Mouse (Mus musculus): Measurements from ENCODE around the gene Olfr452. TPM values are rescaled to one million over a fixed set of nuclear protein-coding genes. Genes with fewer than 3 reads are reported as not detected.

The Olfr452 gene
- total RNA-seq (2014; fragmentation: Nextera tagmentation) (not detected in 2 replicates), total RNA-seq (2017) (0.27 TPM in 1 of 2 replicates, not detected in the other), polyA plus RNA-seq (2012) (not detected in 2 replicates)

DNA sequence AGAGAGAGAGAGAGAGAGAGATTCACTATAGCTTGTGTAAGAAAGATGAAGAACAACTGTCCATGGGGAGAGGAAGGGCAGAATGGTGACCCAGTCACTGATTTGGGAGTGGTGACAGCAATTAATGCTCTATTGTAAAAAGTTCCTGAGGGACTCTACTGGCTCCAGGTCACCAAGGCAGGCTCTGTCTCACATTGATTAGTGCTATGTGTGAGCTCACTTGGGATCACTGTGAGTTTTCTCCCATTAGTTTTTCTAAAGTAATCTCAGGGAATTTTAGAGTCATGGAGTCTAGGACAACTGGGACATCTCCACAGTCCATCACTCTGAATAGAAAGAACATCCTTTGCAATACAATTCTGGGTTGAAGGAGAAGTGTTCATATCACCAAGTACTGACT, at the start of gene Olfr452:
Gene Olfr452 (plus strand): TSS at position 301 of the 400 bp plus-strand sequence.
- no peak for ATAC-seq (ENCODE audit: extremely low read depth, insufficient number of reproducible peaks, low FRiP score, poor library complexity, severe bottlenecking)
- Histone ChIP-seq H3K9me3 (replicated peaks) (no peaks in the 10 kb centered on the region), H3K4me1 (ENCODE audit: insufficient read depth, low read depth, low read length) (no peaks in the 10 kb centered on the region), H3K36me3 (replicated peaks) (no peaks in the 10 kb centered on the region), H3K27me3 (ENCODE audit: insufficient read depth, low read length) (no peaks in the 10 kb centered on the region), H3K4me3 (ENCODE audit: low read depth, low read length) (no peak within 1 kb of the TSS)
- no peak for DNase-seq (ENCODE audit: low spot score)
- TF ChIP-seq GATA2 (IDR thresholded peaks at IDR 0.05; ENCODE audit: borderline replicate concordance, low read depth, low read length) (no peak), POLR2AphosphoS5 (IDR thresholded peaks at IDR 0.05; ENCODE audit: insufficient replicate concordance, low read depth, low read length) (no peak), GATA1 (IDR thresholded peaks at IDR 0.05; ENCODE audit: borderline replicate concordance, low read length) (no peak), CTCF (IDR thresholded peaks at IDR 0.05; ENCODE audit: low read depth, low read length) (no peak), TAL1 (conservative IDR thresholded peaks at IDR 0.05; ENCODE audit: low read depth, low read length) (no peak)

DNA sequence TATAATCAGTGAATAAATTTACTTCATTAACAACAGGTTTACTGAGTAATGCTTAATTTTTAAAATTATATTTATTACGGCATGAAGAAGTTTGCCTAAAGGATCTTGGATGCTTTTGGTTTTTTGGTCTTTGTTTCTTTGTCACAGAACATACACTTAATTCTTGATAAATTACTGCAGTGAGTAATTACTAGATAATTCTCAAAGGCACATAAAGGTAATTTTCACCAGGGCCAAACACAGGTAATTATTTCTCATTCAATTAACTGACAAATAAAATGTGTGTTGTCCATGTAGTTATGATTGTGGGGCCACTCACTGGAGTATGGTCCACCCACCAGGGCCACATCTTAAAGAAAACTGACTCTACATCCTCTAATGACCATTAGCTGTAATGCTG, 45.8 kb upstream of the Olfr452 start, which contains the start of gene Olfr453:
Gene Olfr453 (plus strand): TSS at position 301 of the 400 bp plus-strand sequence.
- TF ChIP-seq TAL1 (conservative IDR thresholded peaks at IDR 0.05; ENCODE audit: low read depth, low read length) (no peak), GATA2 (IDR thresholded peaks at IDR 0.05; ENCODE audit: borderline replicate concordance, low read depth, low read length) (no peak), CTCF (IDR thresholded peaks at IDR 0.05; ENCODE audit: low read depth, low read length) (no peak), GATA1 (IDR thresholded peaks at IDR 0.05; ENCODE audit: borderline replicate concordance, low read length) (no peak), POLR2AphosphoS5 (IDR thresholded peaks at IDR 0.05; ENCODE audit: insufficient replicate concordance, low read depth, low read length) (no peak)
- Histone ChIP-seq H3K4me3 (ENCODE audit: low read depth, low read length) (no peak within 1 kb of the TSS), H3K9me3 (replicated peaks) (no peaks in the 10 kb centered on the region), H3K4me1 (ENCODE audit: insufficient read depth, low read depth, low read length) (no peaks in the 10 kb centered on the region), H3K36me3 (replicated peaks) (no peaks in the 10 kb centered on the region), H3K27me3 (ENCODE audit: insufficient read depth, low read length) (no peaks in the 10 kb centered on the region)
- ATAC-seq (ENCODE audit: extremely low read depth, insufficient number of reproducible peaks, low FRiP score, poor library complexity, severe bottlenecking): no peak
- no peak for DNase-seq (ENCODE audit: low spot score)

- Histone ChIP-seq H3K27me3 (ENCODE audit: insufficient read depth, low read length) (no peaks in the 10 kb centered on the region), H3K9me3 (replicated peaks) (no peaks in the 10 kb centered on the region), H3K36me3 (replicated peaks) (no peaks in the 10 kb centered on the region), H3K4me3 (ENCODE audit: low read depth, low read length) (no peak overlapping the region), H3K4me1 (ENCODE audit: insufficient read depth, low read depth, low read length) (no peaks in the 10 kb centered on the region)
- no peak for TF ChIP-seq TAL1 (conservative IDR thresholded peaks at IDR 0.05; ENCODE audit: low read depth, low read length)
- no peak for TF ChIP-seq POLR2AphosphoS5 (IDR thresholded peaks at IDR 0.05; ENCODE audit: insufficient replicate concordance, low read depth, low read length)
- no peak for TF ChIP-seq CTCF (IDR thresholded peaks at IDR 0.05; ENCODE audit: low read depth, low read length)
- TF ChIP-seq GATA2 (IDR thresholded peaks at IDR 0.05; ENCODE audit: borderline replicate concordance, low read depth, low read length): no peak
- TF ChIP-seq GATA1 (IDR thresholded peaks at IDR 0.05; ENCODE audit: borderline replicate concordance, low read length): no peak
- ATAC-seq (ENCODE audit: extremely low read depth, insufficient number of reproducible peaks, low FRiP score, poor library complexity, severe bottlenecking) (no peak), DNase-seq (ENCODE audit: low spot score) (no peak)
Measured at GRCm38 (mm10) chr6:42742303-42742702, 42.6 kb upstream of the Olfr452 start.

- Histone ChIP-seq H3K4me3 (ENCODE audit: low read depth, low read length) (no peak overlapping the region), H3K27me3 (ENCODE audit: insufficient read depth, low read length) (no peaks in the 10 kb centered on the region), H3K4me1 (ENCODE audit: insufficient read depth, low read depth, low read length) (no peaks in the 10 kb centered on the region), H3K9me3 (replicated peaks) (no peaks in the 10 kb centered on the region), H3K36me3 (replicated peaks) (no peaks in the 10 kb centered on the region)
- ATAC-seq (ENCODE audit: extremely low read depth, insufficient number of reproducible peaks, low FRiP score, poor library complexity, severe bottlenecking): no peak
- DNase-seq (ENCODE audit: low spot score): no peak
- TF ChIP-seq POLR2AphosphoS5 (IDR thresholded peaks at IDR 0.05; ENCODE audit: insufficient replicate concordance, low read depth, low read length): no peak
- no peak for TF ChIP-seq GATA1 (IDR thresholded peaks at IDR 0.05; ENCODE audit: borderline replicate concordance, low read length)
- no peak for TF ChIP-seq CTCF (IDR thresholded peaks at IDR 0.05; ENCODE audit: low read depth, low read length)
- no peak for TF ChIP-seq TAL1 (conservative IDR thresholded peaks at IDR 0.05; ENCODE audit: low read depth, low read length)
- no peak for TF ChIP-seq GATA2 (IDR thresholded peaks at IDR 0.05; ENCODE audit: borderline replicate concordance, low read depth, low read length)
Measured at GRCm38 (mm10) chr6:42747846-42748245, 37.0 kb upstream of the Olfr452 start.

- Histone ChIP-seq H3K9me3 (replicated peaks) (no peaks in the 10 kb centered on the region), H3K4me3 (ENCODE audit: low read depth, low read length) (no peak within 1 kb of the TSS), H3K27me3 (ENCODE audit: insufficient read depth, low read length) (no peaks in the 10 kb centered on the region), H3K4me1 (ENCODE audit: insufficient read depth, low read depth, low read length) (no peaks in the 10 kb centered on the region), H3K36me3 (replicated peaks) (no peaks in the 10 kb centered on the region)
- ATAC-seq (ENCODE audit: extremely low read depth, insufficient number of reproducible peaks, low FRiP score, poor library complexity, severe bottlenecking) (no peak), DNase-seq (ENCODE audit: low spot score) (no peak)
- TF ChIP-seq GATA1 (IDR thresholded peaks at IDR 0.05; ENCODE audit: borderline replicate concordance, low read length): no peak
- TF ChIP-seq CTCF (IDR thresholded peaks at IDR 0.05; ENCODE audit: low read depth, low read length): no peak
- no peak for TF ChIP-seq POLR2AphosphoS5 (IDR thresholded peaks at IDR 0.05; ENCODE audit: insufficient replicate concordance, low read depth, low read length)
Measured at GRCm38 (mm10) chr6:42756104-42756503, 28.8 kb upstream of the Olfr452 start, which contains the start of gene Olfr38. Olfr38 (plus strand) TSS chr6:42756404.

- Histone ChIP-seq H3K4me3 (ENCODE audit: low read depth, low read length) (no peak overlapping the region), H3K4me1 (ENCODE audit: insufficient read depth, low read depth, low read length) (no peaks in the 10 kb centered on the region), H3K27me3 (ENCODE audit: insufficient read depth, low read length) (no peaks in the 10 kb centered on the region), H3K9me3 (replicated peaks) (no peaks in the 10 kb centered on the region), H3K36me3 (replicated peaks) (no peaks in the 10 kb centered on the region)
- ATAC-seq (ENCODE audit: extremely low read depth, insufficient number of reproducible peaks, low FRiP score, poor library complexity, severe bottlenecking) (no peak), DNase-seq (ENCODE audit: low spot score) (no peak)
- no peak for TF ChIP-seq GATA1 (IDR thresholded peaks at IDR 0.05; ENCODE audit: borderline replicate concordance, low read length)
- TF ChIP-seq TAL1 (conservative IDR thresholded peaks at IDR 0.05; ENCODE audit: low read depth, low read length): no peak
- TF ChIP-seq POLR2AphosphoS5 (IDR thresholded peaks at IDR 0.05; ENCODE audit: insufficient replicate concordance, low read depth, low read length): no peak
- TF ChIP-seq GATA2 (IDR thresholded peaks at IDR 0.05; ENCODE audit: borderline replicate concordance, low read depth, low read length): no peak
- TF ChIP-seq CTCF (IDR thresholded peaks at IDR 0.05; ENCODE audit: low read depth, low read length): no peak
Measured at GRCm38 (mm10) chr6:42777066-42777465, 7.8 kb upstream of the Olfr452 start.

Measured in G1E (cell line).